Mouse (Mus musculus) heart, postnatal 10 days (tissue): ENCODE data around the gene Ttyh1. TPM values are rescaled to one million over a fixed set of nuclear protein-coding genes. Genes with fewer than 3 reads are reported as not detected.

Experiments used
- DNase-seq, 2 experiments: peaks; one replicate each; pipeline ENCODE4 v3.0.0; 2021
- intact Hi-C: fragments of 180-260 bp; cut with DNase I; formaldehyde crosslinking; loops from one replicate; pipeline ENCODE4 v1.15.1; 2025
- total RNA-seq, 2 experiments: library from RNA; stranded (reverse); gene quantifications; 2 replicates each; pipeline ENCODE4 v1.2.3; 2021

Ttyh1 gene
- total RNA-seq, 2 experiments from 2014 or later: 1.4 to 2.3 TPM

GRCm38 (mm10) chr7:4139391-4139790, 20.2 kb downstream of the Ttyh1 start:
- intact Hi-C loops: loop anchor here (5.0 to 10.0 kb wide), 3 partner anchors 155 to 447 kb away; partner anchors contain the start of genes Mboat7 and Tsen34
- no peak for DNase-seq

- DNase-seq: no peak
- intact Hi-C loops: loop anchor here (10.0 kb wide), 1 partner anchor 497 kb away; the partner anchor contains the start of gene Cnot3
These were observed 22.6 kb downstream of the Ttyh1 start for GRCm38 (mm10) chr7:4141648-4142325.

- no peak for DNase-seq
- intact Hi-C loops: loop anchor here (10.0 kb wide), 1 partner anchor 498 kb away; the partner anchor contains the start of gene Cnot3
These were observed 23.7 kb downstream of the Ttyh1 start for GRCm38 (mm10) chr7:4142796-4143445.

- DNase-seq: no peak
- intact Hi-C loops: loop anchor here (10.0 kb wide), 1 partner anchor 499 kb away; the partner anchor contains the start of gene Cnot3
These were observed 24.3 kb downstream of the Ttyh1 start for GRCm38 (mm10) chr7:4143506-4143905.

- intact Hi-C loops: loop anchor here (10.0 kb wide), 1 partner anchor 499 kb away; the partner anchor contains the start of gene Cnot3
- no peak for DNase-seq
These were observed 24.8 kb downstream of the Ttyh1 start for GRCm38 (mm10) chr7:4144046-4144445.

- intact Hi-C loops: loop anchor here (5.0 to 10.0 kb wide), 2 partner anchors 43 to 500 kb away; partner anchors contain the start of gene Cnot3
- no peak for DNase-seq
These were observed 25.8 kb downstream of the Ttyh1 start for GRCm38 (mm10) chr7:4144766-4145551.

GRCm38 (mm10) chr7:4145552-4146190, 26.5 kb downstream of the Ttyh1 start:
- intact Hi-C loops: loop anchor here (5.0 to 10.0 kb wide), 2 partner anchors 43 to 501 kb away; partner anchors contain the start of gene Cnot3
- DNase-seq: peak; percentile 51 to 79

GRCm38 (mm10) chr7:4146241-4147180, 27.3 kb downstream of the Ttyh1 start:
- no peak for DNase-seq
- intact Hi-C loops: loop anchor here (5.0 to 10.0 kb wide), 2 partner anchors 44 to 502 kb away; partner anchors contain the start of gene Cnot3

- intact Hi-C loops: loop anchor here (5.0 to 10.0 kb wide), 2 partner anchors 45 to 503 kb away; partner anchors contain the start of gene Cnot3
- no peak for DNase-seq
These were observed 28.2 kb downstream of the Ttyh1 start for GRCm38 (mm10) chr7:4147371-4147770.

GRCm38 (mm10) chr7:4147836-4148235, 28.6 kb downstream of the Ttyh1 start:
- no peak for DNase-seq
- intact Hi-C loops: loop anchor here (5.0 to 10.0 kb wide), 2 partner anchors 46 to 503 kb away; partner anchors contain the start of gene Cnot3

- DNase-seq: no peak
- intact Hi-C loops: loop anchor here (5.0 to 10.0 kb wide), 2 partner anchors 46 to 504 kb away; partner anchors contain the start of gene Cnot3
These were observed 29.4 kb downstream of the Ttyh1 start for GRCm38 (mm10) chr7:4148341-4149208.

- intact Hi-C loops: loop anchor here (5.0 to 10.0 kb wide), 2 partner anchors 47 to 505 kb away; partner anchors contain the start of gene Cnot3
- peak; percentile 87 to 88 for DNase-seq
These were observed 30.2 kb downstream of the Ttyh1 start for GRCm38 (mm10) chr7:4149209-4150054.

GRCm38 (mm10) chr7:4150059-4150541, 30.9 kb downstream of the Ttyh1 start, which contains the start of gene Leng9:
Leng9 (minus strand) TSS chr7:4150374.
- intact Hi-C loops: no loop called here

GRCm38 (mm10) chr7:4150811-4151221, 31.6 kb downstream of the Ttyh1 start:
- intact Hi-C loops: no loop called here
- peak; percentile 45 to 58 for DNase-seq

More at GRCm38 (mm10) chr7:4150059-4150541, 30.9 kb downstream of the Ttyh1 start, which contains the start of gene Leng9:
- DNase-seq: peak; percentile 40 to 49

- no peak for DNase-seq
- intact Hi-C loops: no loop called here
These were observed 32.0 kb downstream of the Ttyh1 start for GRCm38 (mm10) chr7:4151241-4151640.

GRCm38 (mm10) chr7:4154356-4154755, 35.1 kb downstream of the Ttyh1 start:
- intact Hi-C loops: no loop called here
- no peak for DNase-seq
